Mouse (Mus musculus) B cell, adult 62 days (primary cell): ENCODE measurements around the gene Xlr. TPM values are rescaled to one million over a fixed set of nuclear protein-coding genes. Genes with fewer than 3 reads are reported as not detected.

Experiments used
- total RNA-seq: library from RNA; stranded (reverse); gene quantifications from 4 replicates; pipeline ENCODE4 v1.2.4, GENCODE M21; 2023

The Xlr gene
- 1.2 to 3.1 TPM (median 2.4 TPM) in 3 of 4 replicates, not detected in the other for total RNA-seq

DNA sequence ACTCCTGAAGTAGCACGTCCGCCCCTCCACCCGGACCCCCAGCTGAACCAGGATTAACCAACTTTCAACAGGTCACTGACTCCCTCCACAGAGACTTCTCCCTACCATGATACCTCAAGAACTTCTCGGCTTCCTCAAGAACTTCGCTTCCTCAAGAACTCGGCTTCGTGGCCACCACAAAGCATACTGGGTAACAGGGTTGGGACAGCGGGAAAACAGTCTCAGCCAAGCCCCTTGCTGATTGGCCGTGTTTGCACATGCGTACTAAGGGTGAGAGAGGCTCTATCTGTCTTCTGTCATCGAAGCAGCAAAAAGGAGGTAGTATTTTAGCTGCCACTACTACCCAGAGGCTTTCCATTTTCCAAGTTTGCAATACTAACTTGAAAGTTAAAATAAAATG lies at the start of gene Xlr:
TSS of gene Xlr (minus strand) at position 188 of the 400 bp plus-strand sequence.

DNA sequence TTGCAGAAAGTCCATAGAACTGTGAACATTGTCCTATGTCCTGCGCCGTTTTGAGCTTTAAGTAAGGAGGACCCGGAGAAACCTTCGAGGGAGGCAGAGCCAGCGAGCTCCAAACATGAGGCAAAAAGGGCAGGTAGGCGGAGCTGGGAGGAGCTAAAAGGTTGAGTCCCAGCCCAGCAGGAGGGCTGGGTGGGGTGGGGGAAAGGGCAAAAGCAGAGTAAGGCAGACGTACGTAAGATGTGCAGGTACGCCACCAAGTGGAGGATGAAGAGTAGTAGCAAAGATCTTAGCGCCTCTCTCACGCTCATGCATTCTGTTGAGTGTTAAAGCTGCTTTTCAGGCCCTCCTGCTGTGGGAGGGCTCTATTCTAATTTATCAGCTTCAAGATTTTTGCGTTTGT lies 21.2 kb downstream of the Xlr start, which contains the start of gene Zfp36l3:
TSS of gene Zfp36l3 (minus strand) at position 119 of the 400 bp plus-strand sequence.

DNA sequence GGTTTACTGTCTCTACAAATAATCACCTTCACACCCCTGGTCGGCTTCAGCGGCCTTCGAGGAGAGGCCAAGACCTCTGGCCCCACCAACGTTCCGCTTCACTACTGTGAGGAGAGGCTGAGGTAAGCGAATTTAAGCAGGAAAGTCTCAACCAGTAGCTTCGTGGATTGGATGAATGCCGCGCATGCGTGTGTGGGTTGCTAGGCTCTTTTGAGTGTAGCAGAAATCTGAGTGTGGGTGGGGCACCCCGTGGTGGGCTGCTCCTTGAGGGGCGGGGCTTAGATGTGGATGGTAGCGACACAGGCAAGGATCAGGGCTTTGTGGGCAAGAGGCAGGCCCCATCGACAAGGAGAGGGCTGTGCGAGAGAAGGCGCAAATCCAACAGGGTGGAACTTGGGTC lies 39.8 kb downstream of the Xlr start, which contains the start of gene 1700013H16Rik:
TSS of gene 1700013H16Rik (minus strand) at position 96 of the 400 bp plus-strand sequence.

Other genes with a start within 250 kb of the Xlr start
- gene Rtl8c, start 189.7 kb downstream of the Xlr start, total RNA-seq = 3.7 to 6.0 TPM (median 5.2 TPM) in 3 of 4 replicates, not detected in the other
- gene Gm14597, start 188.7 kb downstream of the Xlr start, total RNA-seq = not detected in 4 replicates
- gene Rtl8a, start 154.0 kb downstream of the Xlr start, total RNA-seq = 8.8 to 11.0 TPM (median 9.3 TPM) in 4 replicates
- 6.5 to 12.6 TPM (median 9.5 TPM) in 4 replicates for gene Rtl8b, start 127.3 kb downstream of the Xlr start, total RNA-seq
- gene 4930502E18Rik, start 72.9 kb downstream of the Xlr start, total RNA-seq = not detected in 4 replicates
- gene 1700013H16Rik, start 39.9 kb downstream of the Xlr start, total RNA-seq = not detected in 4 replicates
- gene Zfp36l3, start 21.3 kb downstream of the Xlr start, total RNA-seq = not detected in 4 replicates